Mouse (Mus musculus) hematopoietic stem cell, adult 5-6 weeks (primary cell): ENCODE measurements around the gene Myog. TPM values are rescaled to one million over a fixed set of nuclear protein-coding genes. Genes with fewer than 3 reads are reported as not detected.

Source experiments
- ATAC-seq, 2 experiments: fragments of 125-278 bp in 1 of 2; replicated peaks in 1 of 2; 2 replicates each; pipeline ENCODE4 v1.8.0; 2016 to 2017; ENCODE audit warnings: inconsistent platforms in 2 of 2, mild to moderate bottlenecking in 2 of 2, moderate number of reproducible peaks in 2 of 2, low read depth in 1 of 2, moderate TSS enrichment in 1 of 2; ENCODE audit not compliant: low FRiP score in 2 of 2, poor library complexity in 2 of 2, severe bottlenecking in 2 of 2, insufficient read depth in 1 of 2, low TSS enrichment in 1 of 2
- total RNA-seq: library from RNA; stranded (forward); fragments of 172-1452, 232-1000 nt; gene quantifications from 2 replicates; pipeline ENCODE4 v1.2.3, GENCODE M21; 2017

Myog gene
- total RNA-seq, 1 experiment from 2014 or later, result not detected

GRCm38 (mm10) chr1:134335924-134336810 lies 46.4 kb downstream of the Myog start:
- ATAC-seq, result no peak

- ATAC-seq, result no peak
These were observed 47.3 kb downstream of the Myog start for GRCm38 (mm10) chr1:134336958-134337710.

GRCm38 (mm10) chr1:134339162-134339561 lies 49.4 kb downstream of the Myog start:
- ATAC-seq, result no peak

GRCm38 (mm10) chr1:134339757-134340619 lies 50.2 kb downstream of the Myog start:
- no peak for ATAC-seq

- no peak for ATAC-seq
These were observed 52.0 kb downstream of the Myog start for GRCm38 (mm10) chr1:134341641-134342277.

Other genes starting within 250 kb of the Myog start
- gene Btg2, start 210.9 kb upstream of the Myog start, total RNA-seq, result 141 and 174 TPM in 2 replicates
- gene Chit1, start 178.7 kb upstream of the Myog start, total RNA-seq, result 0.25 TPM in 1 of 2 replicates, not detected in the other
- gene Chil1, start 107.8 kb upstream of the Myog start, total RNA-seq, result 16.0 and 55.2 TPM in 2 replicates
- not detected in 2 replicates for gene Mybph, start 96.5 kb upstream of the Myog start, total RNA-seq
- 0.13 and 0.15 TPM in 2 replicates for gene Adora1, start 54.6 kb upstream of the Myog start, total RNA-seq
- gene Ppfia4, start 42.9 kb downstream of the Myog start, total RNA-seq, result 0.50 and 0.88 TPM in 2 replicates
- 44.3 and 84.2 TPM in 2 replicates for gene Tmem183a, start 72.0 kb downstream of the Myog start, total RNA-seq
- not detected in 2 replicates for gene 4933406M09Rik, start 96.0 kb downstream of the Myog start, total RNA-seq
- gene Cyb5r1, start 115.6 kb downstream of the Myog start, total RNA-seq, result 22.0 and 27.3 TPM in 2 replicates
- 49.1 and 55.6 TPM in 2 replicates for gene Adipor1, start 125.4 kb downstream of the Myog start, total RNA-seq
- gene Klhl12, start 165.5 kb downstream of the Myog start, total RNA-seq, result 21.6 and 29.2 TPM in 2 replicates
- 20.3 and 22.4 TPM in 2 replicates for gene Rabif, start 204.7 kb downstream of the Myog start, total RNA-seq